ENCODE assay signal across 12 mouse cellular contexts in genomic region chr13:100588646-100589045, GRCm38 (mm10). TPM values are rescaled to one million over a fixed set of nuclear protein-coding genes. Genes with fewer than 3 reads are reported as not detected.
A peak's percentile ranks its signal among the peaks of the same experiment; 100 is the strongest.
DNase-seq lines count a peak whose midpoint lies in the region; ATAC-seq and TF ChIP-seq lines count a peak whose summit lies in the region.
"Had no signal": no experiment of that assay in that cellular context is flagged by ENCODE, and none has a peak within 500 bp of the region (broad histone marks: within the 10 kb centered on the region; RNA-seq: fewer than 3 reads in every experiment).

No protein-coding gene starts in this region.

- no peaks in the 10 kb centered on the region for H3K27me3 ChIP-seq in heart, postnatal 0 days (ENCODE audit: control insufficient read depth, insufficient read depth, low read length)
- no peaks in the 10 kb centered on the region for H3K27me3 ChIP-seq in heart, embryonic 10.5 days (ENCODE audit: insufficient read depth, poor library complexity, severe bottlenecking)
- no peaks in the 10 kb centered on the region for H3K27me3 ChIP-seq in liver, embryonic 15.5 days

- 78% methylated on average over 11 of the region's 12 CpGs for WGBS in heart, postnatal 0 days
- WGBS in heart, embryonic 10.5 days = 84% methylated on average over 12 of the region's 12 CpGs
- 70% methylated on average over 12 of the region's 12 CpGs for WGBS in liver, embryonic 15.5 days (ENCODE audit: insufficient replicate concordance)

- H3K4me3 ChIP-seq in heart, postnatal 0 days (ENCODE audit: low read depth, low read length) = peak overlapping the region; percentile 11; the same call in 1 of the 2 replicates
- H3K4me3 ChIP-seq in heart, embryonic 10.5 days = no peak overlapping the region
- H3K4me3 ChIP-seq in liver, embryonic 15.5 days (replicated peaks) = peak overlapping the region; percentile 42

- TF ChIP-seq EP300 in heart, postnatal 0 days (IDR thresholded peaks at IDR 0.05; ENCODE audit: low read depth) = no peak

- H3K9ac ChIP-seq in heart, postnatal 0 days (replicated peaks; ENCODE audit: low read depth, low read length) = no peak overlapping the region
- no peak overlapping the region for H3K9ac ChIP-seq in liver, embryonic 15.5 days

- no peaks in the 10 kb centered on the region for H3K9me3 ChIP-seq in heart, postnatal 0 days (replicated peaks; ENCODE audit: control insufficient read depth, low read length)
- H3K9me3 ChIP-seq in heart, embryonic 10.5 days = no peaks in the 10 kb centered on the region
- no peaks in the 10 kb centered on the region for H3K9me3 ChIP-seq in liver, embryonic 15.5 days (replicated peaks)

- H3K4me1 ChIP-seq in heart, postnatal 0 days (ENCODE audit: control insufficient read depth, insufficient read depth) = no peaks in the 10 kb centered on the region
- no peaks in the 10 kb centered on the region for H3K4me1 ChIP-seq in heart, embryonic 10.5 days
- no peaks in the 10 kb centered on the region for H3K4me1 ChIP-seq in liver, embryonic 15.5 days (replicated peaks)

- no peak for ATAC-seq in heart, postnatal 0 days (ENCODE audit: insufficient read depth, low read depth)
- no peak; the same call in 1 of the 2 replicates for ATAC-seq in liver, embryonic 15.5 days (ENCODE audit: insufficient read depth)

- peaks cover 3% of the 10 kb centered on the region; the same call in 1 of the 2 replicates for H3K36me3 ChIP-seq in heart, postnatal 0 days (replicated peaks; ENCODE audit: control insufficient read depth, insufficient read depth, low read length)
- no peaks in the 10 kb centered on the region for H3K36me3 ChIP-seq in heart, embryonic 10.5 days
- peaks cover 17% of the 10 kb centered on the region for H3K36me3 ChIP-seq in liver, embryonic 15.5 days (replicated peaks)

- TF ChIP-seq CTCF in heart, postnatal 0 days (IDR thresholded peaks at IDR 0.05; ENCODE audit: low read depth) = no peak

- no peak overlapping the region for H3K27ac ChIP-seq in heart, postnatal 0 days (ENCODE audit: low read depth)
- no peak overlapping the region for H3K27ac ChIP-seq in heart, embryonic 10.5 days
- H3K27ac ChIP-seq in liver, embryonic 15.5 days (replicated peaks) = peak overlapping the region; percentile 48; the same call in 1 of the 2 replicates

- no peak for DNase-seq in heart, postnatal 0 days (ENCODE audit: low spot score)
- no peak for DNase-seq in heart, embryonic 10.5 days (ENCODE audit: low spot score)
- peak; percentile 38 for DNase-seq in CD4-positive helper T cell, adult 2 months (ENCODE audit: low read depth, low spot score)
- peak; percentile 15 to 21 for DNase-seq in cerebellum, postnatal 14 days
- DNase-seq in testis, postnatal 14 days (ENCODE audit: low spot score) = no peak
- DNase-seq in left cerebral cortex, postnatal 36 days (ENCODE audit: low spot score in 2 of 2) = no peak
- no peak for DNase-seq in thymus, postnatal 14 days
- DNase-seq: gastrocnemius, postnatal 25 days; left cerebral cortex, postnatal 4 days; spleen, adult 18-20 months had no signal

- peak overlapping the region; percentile 33; the same call in 1 of the 2 replicates for H3K4me2 ChIP-seq in heart, postnatal 0 days (ENCODE audit: low read depth, low read length)
- peak overlapping the region; percentile 41 for H3K4me2 ChIP-seq in liver, embryonic 15.5 days

- intact Hi-C loops in left cerebral cortex, postnatal 36 days (cut with DNase I) = no loop called here

RNA-seq across cellular contexts. Expression of gene Marveld2, which starts 28.1 kb away (rescaled TPM):
- 2.2 and 2.6 TPM in 2 replicates for total RNA-seq in heart, postnatal 0 days (2014; rRNA removed; ENCODE audit: low replicate concordance)
- 1.7 and 1.9 TPM in 2 replicates for polyA plus RNA-seq in heart, postnatal 0 days (2015; fragmentation: Nextera tagmentation; extraction: Ambion mirVana)
- polyA plus RNA-seq in heart, embryonic 10.5 days (2016; fragmentation: Nextera tagmentation; extraction: Ambion mirVana) = 3.7 and 5.3 TPM in 2 replicates
- 7.3 and 8.8 TPM in 2 replicates for polyA plus RNA-seq in liver, embryonic 15.5 days (2015; fragmentation: Nextera tagmentation; extraction: Ambion mirVana)
- total RNA-seq in left cerebral cortex, postnatal 36 days (2021) = 1 to 10 TPM; 1.2 to 2.4 TPM
- total RNA-seq: MEL had no signal

RNA-seq across cellular contexts. Expression of gene Ocln, which starts 36.1 kb away (rescaled TPM):
- 2.0 and 6.1 TPM in 2 replicates for total RNA-seq in heart, postnatal 0 days (2014; rRNA removed; ENCODE audit: low replicate concordance)
- polyA plus RNA-seq in heart, postnatal 0 days (2015; fragmentation: Nextera tagmentation; extraction: Ambion mirVana) = 1.6 and 1.7 TPM in 2 replicates
- polyA plus RNA-seq in heart, embryonic 10.5 days (2016; fragmentation: Nextera tagmentation; extraction: Ambion mirVana) = 1.7 and 4.8 TPM in 2 replicates
- polyA plus RNA-seq in liver, embryonic 15.5 days (2015; fragmentation: Nextera tagmentation; extraction: Ambion mirVana) = 10.0 and 10.9 TPM in 2 replicates
- total RNA-seq in left cerebral cortex, postnatal 36 days (2021) = 1 to 10 TPM; 8.2 to 8.5 TPM

Comparison
In these comparisons a context has a peak if more than half of its experiments do, and no peak if none do; other contexts are left out.
1. DNase-seq: peak in CD4-positive helper T cell, adult 2 months (single experiment) and cerebellum, postnatal 14 days (2 of 2); none in heart, postnatal 0 days (single experiment), heart, embryonic 10.5 days (single experiment), testis, postnatal 14 days (single experiment), left cerebral cortex, postnatal 36 days (0 of 2) and thymus, postnatal 14 days (single experiment).